Mouse (Mus musculus) limb, embryonic 15.5 days (tissue): ENCODE data around the gene Mdm2. TPM values are rescaled to one million over a fixed set of nuclear protein-coding genes. Genes with fewer than 3 reads are reported as not detected.

Source experiments
- ATAC-seq: fragments of 200-750 bp; cut with Nextera tagmentation; 2 replicates; pipeline ENCODE4 v1.8.0; 2017; ENCODE audit warnings: low read depth, moderate TSS enrichment; ENCODE audit not compliant: insufficient number of reproducible peaks, low FRiP score, low TSS enrichment
- H3K27ac ChIP-seq: fragments of 300-500 bp; sonication (generic); 2 replicates; pipeline ENCODE4 v1.5.1; 2015; ENCODE audit warnings: moderate library complexity, mild to moderate bottlenecking, inconsistent platforms
- H3K27me3 ChIP-seq: fragments of 300-500 bp; sonication (generic); 2 replicates; pipeline ENCODE4 v1.6.1; 2015; ENCODE audit warnings: inconsistent platforms
- H3K36me3 ChIP-seq: fragments of 300-500 bp; sonication (generic); 2 replicates; pipeline ENCODE4 v1.6.1; 2015; ENCODE audit warnings: inconsistent platforms
- H3K4me1 ChIP-seq: fragments of 300-500 bp; sonication (generic); 2 replicates; pipeline ENCODE4 v1.6.1; 2015; ENCODE audit warnings: inconsistent platforms
- H3K4me2 ChIP-seq: fragments of 300-500 bp; sonication (generic); 2 replicates; pipeline ENCODE4 v1.6.1; 2015; ENCODE audit warnings: mild to moderate bottlenecking, inconsistent platforms
- H3K4me3 ChIP-seq: fragments of 300-500 bp; sonication (generic); 2 replicates; pipeline ENCODE4 v1.5.1; 2015; ENCODE audit warnings: mild to moderate bottlenecking, inconsistent platforms
- H3K9ac ChIP-seq: fragments of 300-500 bp; sonication (generic); 2 replicates; pipeline ENCODE4 v1.6.1; 2015; ENCODE audit warnings: inconsistent platforms
- H3K9me3 ChIP-seq: fragments of 300-500 bp; sonication (generic); 2 replicates; pipeline ENCODE4 v1.6.1; 2016; ENCODE audit warnings: inconsistent platforms
- WGBS: fragments of 180-500 bp; shearing (Covaris S2); methylation state at CpG from one replicate; pipeline ENCODE4 v1.1.7; 2015; 5-methylcytosine and 5-hydroxymethylcytosine counted together
- polyA plus RNA-seq: library from polyadenylated mRNA; unstranded; fragments of >200 nt; fragmentation: Nextera tagmentation; extraction: Ambion mirVana; gene quantifications from 2 replicates; pipeline ENCODE4 v1.2.1, GENCODE M21; 2015

Mdm2 gene
- polyA plus RNA-seq, 1 experiment from 2014 or later = 40.2 TPM

DNA sequence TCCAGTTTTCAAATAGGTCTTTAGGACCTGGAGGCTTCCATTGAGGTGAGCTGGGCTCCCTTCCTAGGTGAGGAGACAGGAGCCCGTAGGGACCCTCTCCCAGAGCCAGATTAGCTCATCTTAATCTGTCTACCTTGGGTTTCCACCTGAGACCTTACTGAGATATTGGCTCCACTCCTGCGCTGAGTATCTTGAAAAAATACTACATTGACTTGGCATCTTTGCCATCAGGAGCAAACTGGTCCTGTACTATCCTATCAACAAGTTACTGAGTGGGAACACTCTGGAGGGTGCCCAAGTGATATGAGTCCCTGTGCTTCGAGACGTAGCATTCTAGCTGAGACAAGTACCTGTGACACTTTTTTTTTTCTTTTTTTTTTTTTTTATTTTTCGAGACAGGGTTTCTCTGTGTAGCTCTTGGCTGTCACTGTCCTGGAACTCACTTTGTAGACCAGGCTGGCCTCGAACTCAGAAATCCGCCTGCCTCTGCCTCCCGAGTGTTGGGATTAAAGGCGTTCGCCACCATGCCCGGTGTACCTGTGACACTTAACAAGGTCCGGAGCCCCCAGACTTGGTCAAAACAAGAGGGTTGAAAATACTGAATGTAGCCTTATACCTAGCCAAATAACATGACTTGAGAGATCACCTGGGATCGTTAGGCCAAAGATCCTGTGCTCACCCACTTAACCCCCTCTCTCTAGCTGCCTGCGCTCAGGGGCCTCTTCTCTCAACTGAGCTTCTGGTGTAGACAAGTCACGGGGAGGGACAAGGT lies 67.9 kb downstream of the Mdm2 start:
- ATAC-seq = no peak
- WGBS = 89% methylated on average over 15 of the region's 15 CpGs
- H3K9me3 ChIP-seq = no peaks in the 10 kb centered on the region
- H3K9ac ChIP-seq = no peak overlapping the region
- peaks cover 13% of the 10 kb centered on the region; the same call in 1 of the 2 replicates for H3K4me1 ChIP-seq
- no peak overlapping the region for H3K4me2 ChIP-seq
- H3K27me3 ChIP-seq = no peaks in the 10 kb centered on the region
- H3K27ac ChIP-seq = no peak overlapping the region
- no peaks in the 10 kb centered on the region for H3K36me3 ChIP-seq
- H3K4me3 ChIP-seq = no peak overlapping the region

DNA sequence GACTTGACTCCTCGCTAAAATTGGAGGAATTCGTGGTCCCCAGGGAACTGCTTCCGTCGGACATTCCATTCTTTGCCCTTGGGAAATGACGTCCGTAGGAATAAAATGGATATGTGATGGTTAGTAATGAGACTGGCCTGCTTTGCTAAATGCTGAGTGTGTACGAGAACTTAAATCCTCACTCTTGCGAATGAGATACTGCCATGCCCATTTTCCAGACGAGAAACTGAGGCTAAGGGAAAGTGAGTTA lies 68.4 kb downstream of the Mdm2 start:
- H3K9ac ChIP-seq = no peak overlapping the region
- no peaks in the 10 kb centered on the region for H3K27me3 ChIP-seq
- H3K36me3 ChIP-seq = no peaks in the 10 kb centered on the region
- no peak overlapping the region for H3K4me3 ChIP-seq
- H3K4me1 ChIP-seq = peaks cover 11% of the 10 kb centered on the region; the same call in 1 of the 2 replicates
- no peaks in the 10 kb centered on the region for H3K9me3 ChIP-seq
- H3K27ac ChIP-seq = no peak overlapping the region
- no peak for ATAC-seq
- no peak overlapping the region for H3K4me2 ChIP-seq
- WGBS = 81% methylated on average over 9 of the region's 9 CpGs

DNA sequence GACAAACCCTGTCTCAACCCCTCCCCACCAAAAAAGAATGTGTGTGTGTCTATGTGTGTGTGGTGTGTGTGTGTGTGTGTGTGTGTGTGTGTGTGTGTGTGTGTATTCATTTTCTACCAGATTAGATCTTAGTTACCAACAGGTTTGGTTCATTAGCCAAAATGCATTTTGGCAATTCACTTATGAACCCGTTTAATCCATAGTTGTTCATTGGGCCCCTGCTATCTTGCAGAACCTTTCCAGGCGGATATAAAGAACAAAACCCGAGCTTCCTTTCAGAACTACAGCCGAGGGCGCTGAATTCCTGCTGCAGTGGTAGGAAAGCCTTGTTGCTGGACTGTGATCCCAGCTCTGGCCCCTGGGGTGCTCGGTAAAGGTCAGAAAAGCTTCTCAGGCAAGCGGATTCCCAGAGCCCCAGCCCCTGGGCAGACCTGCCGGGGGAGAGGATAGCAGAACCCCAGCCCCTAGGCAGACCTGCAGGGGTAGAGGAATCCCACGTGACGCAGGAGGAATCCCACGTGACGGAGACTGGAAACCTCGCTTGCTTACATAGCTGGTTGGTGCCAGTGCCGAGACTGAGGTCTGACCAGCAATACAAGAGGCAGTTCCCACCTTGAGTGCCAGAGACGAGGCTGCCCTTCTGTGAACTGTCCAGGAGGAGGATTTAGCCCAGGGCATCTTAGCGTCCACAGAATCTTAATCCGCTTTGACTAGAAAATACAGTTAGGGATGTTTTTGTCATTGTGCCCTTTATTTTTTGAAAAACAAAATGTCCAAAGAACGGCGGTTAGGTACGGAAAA lies 69.0 kb downstream of the Mdm2 start:
- ATAC-seq = no peak
- Histone ChIP-seq H3K4me2 (no peak overlapping the region), H3K27me3 (no peaks in the 10 kb centered on the region), H3K4me1 (peaks cover 10% of the 10 kb centered on the region; the same call in 1 of the 2 replicates), H3K9ac (no peak overlapping the region), H3K4me3 (no peak overlapping the region), H3K36me3 (no peaks in the 10 kb centered on the region), H3K9me3 (no peaks in the 10 kb centered on the region), H3K27ac (no peak overlapping the region)
- WGBS = 54% methylated on average over 20 of the region's 20 CpGs

DNA sequence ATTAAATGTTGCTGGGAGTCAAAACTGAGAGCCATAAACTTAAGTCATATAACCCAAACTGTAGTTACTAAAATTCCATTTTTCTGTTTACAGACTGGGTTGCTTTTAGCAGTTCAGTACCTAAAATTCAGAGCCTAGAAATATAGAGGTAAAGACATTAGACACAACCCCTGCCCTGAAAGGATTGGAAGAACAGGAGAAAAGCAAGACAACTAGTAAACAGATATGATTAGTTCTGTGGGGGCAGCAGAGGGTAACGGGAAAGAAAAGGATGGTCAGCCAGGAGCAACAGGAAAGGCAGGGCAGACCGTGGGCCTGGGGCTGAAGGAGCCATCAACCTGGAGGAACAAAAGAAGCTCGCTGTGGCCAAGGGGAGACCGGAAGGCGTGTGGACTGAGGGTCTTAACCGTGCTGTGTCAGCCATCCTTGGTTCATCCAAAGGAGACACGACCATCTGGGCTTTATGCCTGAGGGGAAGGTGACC lies 69.9 kb downstream of the Mdm2 start:
- 77% methylated on average over 7 of the region's 7 CpGs for WGBS
- H3K4me2 ChIP-seq = no peak overlapping the region
- no peaks in the 10 kb centered on the region for H3K36me3 ChIP-seq
- no peak for ATAC-seq
- no peak overlapping the region for H3K4me3 ChIP-seq
- H3K27ac ChIP-seq = no peak overlapping the region
- no peaks in the 10 kb centered on the region for H3K27me3 ChIP-seq
- H3K9me3 ChIP-seq = no peaks in the 10 kb centered on the region
- H3K9ac ChIP-seq = no peak overlapping the region
- H3K4me1 ChIP-seq = peaks cover 10% of the 10 kb centered on the region; the same call in 1 of the 2 replicates

DNA sequence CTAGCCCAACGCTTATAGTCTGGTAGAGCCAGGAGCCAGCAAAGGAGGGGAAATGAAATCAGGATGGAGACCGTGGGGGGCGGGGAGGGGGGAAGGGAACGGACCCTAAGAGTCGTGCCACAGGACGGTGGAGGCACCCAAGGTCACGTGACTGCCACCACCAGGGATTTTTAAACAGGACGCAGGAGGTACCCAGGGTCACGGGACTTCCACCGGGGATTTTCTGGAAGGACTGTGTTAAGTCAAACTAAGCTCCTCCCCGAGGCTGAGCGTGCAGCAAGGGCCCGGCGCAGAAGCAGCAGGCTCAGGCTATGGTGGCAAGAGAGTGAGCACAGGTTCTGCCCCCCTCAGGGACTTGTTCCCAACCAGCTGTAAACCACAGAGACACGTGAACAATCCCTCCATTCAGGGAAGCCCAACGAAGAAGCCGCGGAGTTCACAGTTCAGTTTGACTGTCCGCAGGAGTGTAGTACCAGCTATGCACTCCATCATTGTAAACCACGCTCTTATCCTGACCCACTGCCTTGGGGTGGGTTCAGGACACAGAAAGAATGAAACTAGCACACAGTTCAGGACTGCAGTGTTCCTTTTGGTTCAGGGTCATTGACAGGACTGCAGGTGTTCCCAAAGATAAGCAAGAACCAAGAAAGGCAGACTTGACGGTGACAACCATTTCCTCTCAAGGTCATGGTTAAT lies 70.5 kb downstream of the Mdm2 start:
- no peak for ATAC-seq
- H3K4me3 ChIP-seq = no peak overlapping the region
- peaks cover 10% of the 10 kb centered on the region; the same call in 1 of the 2 replicates for H3K4me1 ChIP-seq
- no peak overlapping the region for H3K9ac ChIP-seq
- no peaks in the 10 kb centered on the region for H3K9me3 ChIP-seq
- 54% methylated on average over 21 of the region's 21 CpGs for WGBS
- H3K27me3 ChIP-seq = no peaks in the 10 kb centered on the region
- no peak overlapping the region for H3K27ac ChIP-seq
- H3K4me2 ChIP-seq = no peak overlapping the region
- no peaks in the 10 kb centered on the region for H3K36me3 ChIP-seq

DNA sequence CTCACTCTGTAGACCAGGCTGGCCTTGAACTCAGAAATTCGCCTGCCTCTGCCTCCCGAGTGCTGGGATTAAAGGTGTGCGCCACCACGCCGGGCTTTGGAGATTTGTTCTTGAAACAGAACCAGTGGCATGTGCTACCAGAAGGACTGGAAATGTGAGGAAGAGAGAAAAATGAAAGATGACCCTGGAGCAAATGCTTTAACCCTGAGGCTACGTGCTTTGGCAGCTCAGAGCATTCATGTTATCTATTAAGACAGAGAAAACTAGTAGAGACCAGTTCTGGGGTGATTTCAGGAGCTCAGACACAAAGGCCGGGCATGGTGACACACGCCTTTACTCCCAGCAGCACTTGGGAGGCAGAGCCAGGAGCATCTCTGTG lies 71.3 kb downstream of the Mdm2 start:
- ATAC-seq = no peak
- no peaks in the 10 kb centered on the region for H3K9me3 ChIP-seq
- no peak overlapping the region for H3K4me2 ChIP-seq
- H3K9ac ChIP-seq = no peak overlapping the region
- H3K27me3 ChIP-seq = no peaks in the 10 kb centered on the region
- peaks cover 5% of the 10 kb centered on the region; the same call in 1 of the 2 replicates for H3K4me1 ChIP-seq
- no peak overlapping the region for H3K4me3 ChIP-seq
- no peak overlapping the region for H3K27ac ChIP-seq
- H3K36me3 ChIP-seq = no peaks in the 10 kb centered on the region
- WGBS = 86% methylated on average over 8 of the region's 8 CpGs

Other genes starting within 250 kb of the Mdm2 start
- 69.8 and 72.6 TPM in 2 replicates for gene Cpm, start 81.3 kb downstream of the Mdm2 start, polyA plus RNA-seq
- gene Slc35e3, start 35.6 kb upstream of the Mdm2 start, polyA plus RNA-seq = 21.5 and 25.1 TPM in 2 replicates
- gene Nup107, start 81.9 kb upstream of the Mdm2 start, polyA plus RNA-seq = 54.2 and 54.6 TPM in 2 replicates
- 184 and 187 TPM in 2 replicates for gene Rap1b, start 135.3 kb upstream of the Mdm2 start, polyA plus RNA-seq